9 mouse cellular contexts compared by ENCODE assay signal in the genomic region with DNA sequence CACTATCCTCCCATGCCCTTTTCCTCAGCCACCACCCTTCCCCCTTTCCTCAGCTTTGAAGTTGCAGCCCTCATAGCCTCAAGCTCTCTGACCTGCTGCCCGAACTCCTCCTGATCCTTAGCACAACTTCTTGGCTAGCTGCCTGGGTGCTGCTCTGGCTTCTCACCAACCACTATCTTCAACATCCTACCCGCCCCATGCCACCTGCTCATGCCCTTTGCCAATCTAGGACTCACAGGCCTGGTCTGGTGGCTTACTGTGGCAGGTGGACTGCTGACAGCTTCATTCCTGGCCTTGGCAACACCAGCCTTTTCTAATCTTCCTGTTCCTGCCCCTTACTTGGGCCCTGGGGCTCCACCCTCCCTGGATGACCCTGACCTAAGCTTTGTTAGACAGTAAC. TPM values are rescaled to one million over a fixed set of nuclear protein-coding genes. Genes with fewer than 3 reads are reported as not detected.
DNase-seq lines count a peak whose midpoint lies in the region; ATAC-seq lines count a peak whose summit lies in the region.
"Had no signal": no experiment of that assay in that cellular context is flagged by ENCODE, and none has a peak within 500 bp of the region (broad histone marks: within the 10 kb centered on the region; RNA-seq: fewer than 3 reads in every experiment).

No protein-coding gene starts in this region.

- no peak overlapping the region for H3K4me2 ChIP-seq in heart, embryonic 11.5 days
- no peak overlapping the region for H3K4me2 ChIP-seq in liver, embryonic 16.5 days (ENCODE audit: low read depth, low read length)

- no peak overlapping the region for H3K9ac ChIP-seq in heart, embryonic 11.5 days (ENCODE audit: low read depth, low read length)
- no peak overlapping the region for H3K9ac ChIP-seq in liver, embryonic 16.5 days (ENCODE audit: low read depth, low read length)

- peak; percentile 59 for DNase-seq in heart, adult 8-10 months (ENCODE audit: low spot score)
- peak; percentile 77 for DNase-seq in adrenal gland, postnatal 14 days
- peak; percentile 45 for DNase-seq in fat pad, adult 2 months (ENCODE audit: extremely low read depth, low read depth, low spot score)
- DNase-seq in layer of hippocampus, adult 11-12 months (ENCODE audit: low spot score), result no peak
- no peak for DNase-seq in right cerebral cortex, postnatal 14 days
- DNase-seq in left cerebral cortex, postnatal 25 days (ENCODE audit: low spot score in 2 of 2), result no peak

- ATAC-seq in heart, embryonic 11.5 days (replicated peaks; ENCODE audit: insufficient number of reproducible peaks, low FRiP score, low TSS enrichment), result no peak
- ATAC-seq in liver, embryonic 16.5 days (ENCODE audit: low read depth), result 0 out of 2 replicates have a peak, but pooled peaks have one; percentile 28
- ATAC-seq: midbrain, embryonic 16.5 days had no signal

- intact Hi-C loops in left cerebral cortex, postnatal 25 days (cut with DNase I), result no loop called here

- H3K9me3 ChIP-seq in heart, embryonic 11.5 days (replicated peaks; ENCODE audit: control insufficient read depth, low read length), result no peaks in the 10 kb centered on the region
- H3K9me3 ChIP-seq in liver, embryonic 16.5 days (replicated peaks; ENCODE audit: control insufficient read depth, low read length), result no peaks in the 10 kb centered on the region

- no peaks in the 10 kb centered on the region for H3K27me3 ChIP-seq in heart, embryonic 11.5 days (ENCODE audit: control insufficient read depth, insufficient read depth, low read length)
- no peaks in the 10 kb centered on the region for H3K27me3 ChIP-seq in liver, embryonic 16.5 days (ENCODE audit: control insufficient read depth, insufficient read depth, low read depth, low read length)

- H3K4me3 ChIP-seq in heart, embryonic 11.5 days (ENCODE audit: low read depth, low read length), result no peak overlapping the region
- no peak overlapping the region for H3K4me3 ChIP-seq in liver, embryonic 16.5 days (ENCODE audit: low read depth, low read length)

- no peak overlapping the region for H3K27ac ChIP-seq in heart, embryonic 11.5 days (ENCODE audit: low read depth, low read length)
- H3K27ac ChIP-seq in liver, embryonic 16.5 days (ENCODE audit: low read length), result no peak overlapping the region

- WGBS in heart, embryonic 11.5 days (ENCODE audit: insufficient replicate concordance), result 68% methylated on average over 2 of the region's 2 CpGs
- WGBS in liver, embryonic 16.5 days (ENCODE audit: insufficient replicate concordance), result 55% methylated on average over 2 of the region's 2 CpGs

- no peaks in the 10 kb centered on the region for H3K4me1 ChIP-seq in heart, embryonic 11.5 days (ENCODE audit: control insufficient read depth, insufficient read depth, low read length)
- peaks cover 7% of the 10 kb centered on the region for H3K4me1 ChIP-seq in liver, embryonic 16.5 days (ENCODE audit: control insufficient read depth, low read depth, low read length)

- H3K36me3 ChIP-seq in heart, embryonic 11.5 days (ENCODE audit: control insufficient read depth, insufficient read depth, low read length), result peaks cover 78% of the 10 kb centered on the region
- H3K36me3 ChIP-seq in liver, embryonic 16.5 days (ENCODE audit: control insufficient read depth, insufficient read depth), result peaks cover 85% of the 10 kb centered on the region

RNA-seq across cellular contexts. Expression of a gene that starts 7.7 kb away (rescaled TPM):
- total RNA-seq in heart, adult 8-10 months (2022), result 1 to 10 TPM in 3 of 4 experiments, not detected in 1; 1.1 to 1.4 (median 1.1) TPM
- polyA plus RNA-seq in heart, embryonic 11.5 days (2014; fragmentation: Nextera tagmentation; extraction: Ambion mirVana), result 2.3 and 3.2 TPM in 2 replicates
- 5.1 and 7.8 TPM in 2 replicates for total RNA-seq in adrenal gland, postnatal 14 days (2021)
- polyA plus RNA-seq in liver, embryonic 16.5 days (2015; fragmentation: Nextera tagmentation; extraction: Ambion mirVana), result 2.1 and 2.2 TPM in 2 replicates
- total RNA-seq in left cerebral cortex, postnatal 25 days (2021), result 1 to 10 TPM; 2.8 to 3.5 TPM

RNA-seq across cellular contexts. Expression of a gene that starts 9.5 kb away (rescaled TPM):
- 10 to 100 TPM; 82.2 to 90.7 (median 88.5) TPM for total RNA-seq in heart, adult 8-10 months (2022)
- polyA plus RNA-seq in heart, embryonic 11.5 days (2014; fragmentation: Nextera tagmentation; extraction: Ambion mirVana), result 102 and 107 TPM in 2 replicates
- 117 and 125 TPM in 2 replicates for total RNA-seq in adrenal gland, postnatal 14 days (2021)
- 65.0 and 70.1 TPM in 2 replicates for polyA plus RNA-seq in liver, embryonic 16.5 days (2015; fragmentation: Nextera tagmentation; extraction: Ambion mirVana)
- 10 to 100 TPM; 82.7 to 90.1 TPM for total RNA-seq in left cerebral cortex, postnatal 25 days (2021)

RNA-seq across cellular contexts. Expression of a gene that starts 9.8 kb away (rescaled TPM):
- total RNA-seq in heart, adult 8-10 months (2022), result 1 to 10 TPM in 2 of 4 experiments, under 1 TPM in 2; 0.80 to 1.6 (median 1.2) TPM
- polyA plus RNA-seq in heart, embryonic 11.5 days (2014; fragmentation: Nextera tagmentation; extraction: Ambion mirVana), result 5.4 and 5.5 TPM in 2 replicates
- total RNA-seq in adrenal gland, postnatal 14 days (2021), result 3.8 and 4.6 TPM in 2 replicates
- 3.8 and 4.1 TPM in 2 replicates for polyA plus RNA-seq in liver, embryonic 16.5 days (2015; fragmentation: Nextera tagmentation; extraction: Ambion mirVana)
- 1 to 10 TPM; 5.7 TPM for total RNA-seq in left cerebral cortex, postnatal 25 days (2021)

RNA-seq across cellular contexts. Expression of a gene that starts 9.9 kb away (rescaled TPM):
- 10 to 100 TPM; 62.1 to 70.3 (median 67.2) TPM for total RNA-seq in heart, adult 8-10 months (2022)
- 87.6 and 91.2 TPM in 2 replicates for polyA plus RNA-seq in heart, embryonic 11.5 days (2014; fragmentation: Nextera tagmentation; extraction: Ambion mirVana)
- 60.3 and 66.8 TPM in 2 replicates for total RNA-seq in adrenal gland, postnatal 14 days (2021)
- polyA plus RNA-seq in liver, embryonic 16.5 days (2015; fragmentation: Nextera tagmentation; extraction: Ambion mirVana), result 31.5 and 32.6 TPM in 2 replicates
- 10 to 100 TPM; 57.2 to 69.2 TPM for total RNA-seq in left cerebral cortex, postnatal 25 days (2021)

RNA-seq across cellular contexts. Expression of a gene that starts 13.3 kb away (rescaled TPM):
- 10 to 100 TPM; 13.5 to 21.0 (median 14.6) TPM for total RNA-seq in heart, adult 8-10 months (2022)
- polyA plus RNA-seq in heart, embryonic 11.5 days (2014; fragmentation: Nextera tagmentation; extraction: Ambion mirVana), result 33.6 and 34.8 TPM in 2 replicates
- 41.6 and 46.3 TPM in 2 replicates for total RNA-seq in adrenal gland, postnatal 14 days (2021)
- polyA plus RNA-seq in liver, embryonic 16.5 days (2015; fragmentation: Nextera tagmentation; extraction: Ambion mirVana), result 22.7 and 23.7 TPM in 2 replicates
- total RNA-seq in left cerebral cortex, postnatal 25 days (2021), result 10 to 100 TPM; 45.5 to 47.8 TPM

Comparison
In these comparisons a context has a peak if more than half of its experiments do, and no peak if none do; other contexts are left out.
1. DNase-seq: peak in heart, adult 8-10 months (single experiment), adrenal gland, postnatal 14 days (single experiment) and fat pad, adult 2 months (single experiment); none in layer of hippocampus, adult 11-12 months (single experiment), right cerebral cortex, postnatal 14 days (single experiment) and left cerebral cortex, postnatal 25 days (0 of 2).